Mouse (Mus musculus): Measurements from ENCODE around the gene Hsd17b11.

GRCm38 (mm10) chr5:104022558-104022957 lies 839 bp upstream of the Hsd17b11 start:
- TF ChIP-seq GATA1 (IDR thresholded peaks at IDR 0.05; ENCODE audit: low read length) (no peak), TAL1 (IDR thresholded peaks at IDR 0.05; ENCODE audit: low read length) (no peak)
